Comparison of ENCODE assay signal across 14 mouse cellular contexts in the genomic region with DNA sequence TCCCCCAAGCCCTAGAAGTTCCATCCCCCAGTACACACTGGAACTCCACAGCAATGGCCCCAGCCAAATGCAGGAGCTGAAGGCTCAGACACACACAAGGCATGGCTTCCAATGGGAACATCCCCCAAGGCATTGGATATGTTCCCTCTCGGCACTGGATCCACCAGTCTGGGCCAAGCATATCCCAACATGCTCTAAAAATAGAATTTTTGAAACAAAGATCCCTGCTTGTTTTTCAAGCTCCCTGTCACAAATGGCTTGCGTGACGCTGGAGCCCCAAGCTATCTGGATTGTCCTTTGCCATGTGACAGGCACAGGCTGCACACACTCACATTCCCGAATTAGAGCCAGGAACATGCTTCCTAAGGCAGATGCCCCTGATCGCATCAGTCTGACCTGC.
DNase-seq lines count a peak whose midpoint lies in the region; ATAC-seq lines count a peak whose summit lies in the region.
"Had no signal": no experiment of that assay in that cellular context is flagged by ENCODE, and none has a peak within 500 bp of the region (broad histone marks: within the 10 kb centered on the region; RNA-seq: fewer than 3 reads in every experiment).

No protein-coding gene starts in this region.

- no peaks in the 10 kb centered on the region for H3K9me3 ChIP-seq in heart, embryonic 16.5 days (replicated peaks; ENCODE audit: control insufficient read depth, low read length)
- H3K9me3 ChIP-seq: hindbrain, embryonic 15.5 days; limb, embryonic 12.5 days had no signal

- no peak overlapping the region for H3K9ac ChIP-seq in heart, embryonic 16.5 days (ENCODE audit: low read length)
- H3K9ac ChIP-seq: hindbrain, embryonic 15.5 days; limb, embryonic 12.5 days; lung, embryonic 14.5 days had no signal

- 39% methylated on average over 5 of the region's 5 CpGs for WGBS in heart, embryonic 16.5 days

- peak; percentile 58 for ATAC-seq in heart, embryonic 16.5 days (replicated peaks; ENCODE audit: extremely low read depth, insufficient read depth, low FRiP score)
- ATAC-seq: activated CD4-positive, CD25-positive, alpha-beta regulatory T cell, adult 4 months; midbrain, embryonic 16.5 days had no signal

- H3K27me3 ChIP-seq in heart, embryonic 16.5 days (ENCODE audit: control insufficient read depth, insufficient read depth, low read length), result no peaks in the 10 kb centered on the region
- H3K27me3 ChIP-seq: hindbrain, embryonic 15.5 days; limb, embryonic 12.5 days had no signal

- peaks cover 18% of the 10 kb centered on the region for H3K4me1 ChIP-seq in heart, embryonic 16.5 days (ENCODE audit: control insufficient read depth, insufficient read depth, low read length)
- H3K4me1 ChIP-seq: hindbrain, embryonic 15.5 days had no signal

- H3K27ac ChIP-seq in heart, embryonic 16.5 days (ENCODE audit: low read length), result peak overlapping the region; percentile 76
- H3K27ac ChIP-seq: hindbrain, embryonic 15.5 days; kidney, postnatal 0 days; limb, embryonic 12.5 days had no signal

- peak; percentile 46 to 49 for DNase-seq in cerebellum, postnatal 14 days
- no peak for DNase-seq in cerebellum, adult 11 months
- DNase-seq in lung, postnatal 10 days, result peak; percentile 80
- DNase-seq in lung, postnatal 25 days (ENCODE audit: low spot score), result no peak
- DNase-seq in lung, postnatal 14 days, result peak; percentile 40
- DNase-seq in kidney, adult 18-20 months, result no peak
- no peak for DNase-seq in left cerebral cortex, adult 8-10 months (ENCODE audit: low spot score in 2 of 2)
- DNase-seq: lung, embryonic 14.5 days had no signal

- no peak overlapping the region for H3K4me2 ChIP-seq in heart, embryonic 16.5 days (ENCODE audit: low read depth, low read length)
- H3K4me2 ChIP-seq: hindbrain, embryonic 15.5 days; limb, embryonic 12.5 days; lung, embryonic 14.5 days had no signal

- H3K36me3 ChIP-seq in heart, embryonic 16.5 days (ENCODE audit: control insufficient read depth, insufficient read depth), result peaks cover 15% of the 10 kb centered on the region; the same call in 1 of the 2 replicates
- H3K36me3 ChIP-seq: hindbrain, embryonic 15.5 days had no signal

- no peak overlapping the region for H3K4me3 ChIP-seq in heart, embryonic 16.5 days (ENCODE audit: low read length)
- H3K4me3 ChIP-seq: hindbrain, embryonic 15.5 days; limb, embryonic 12.5 days had no signal

Comparison
In these comparisons a context has a peak if more than half of its experiments do, and no peak if none do; other contexts are left out.
1. DNase-seq: peak in cerebellum, postnatal 14 days (2 of 2), lung, postnatal 10 days (single experiment) and lung, postnatal 14 days (single experiment); none in cerebellum, adult 11 months (single experiment), lung, postnatal 25 days (single experiment), kidney, adult 18-20 months (single experiment) and left cerebral cortex, adult 8-10 months (0 of 2).